Mouse (Mus musculus) embryo, embryonic 11.5 days (tissue): Measurements from ENCODE around the gene Tmem138.
A peak's percentile ranks its signal among the peaks of the same experiment; 100 is the strongest.

Source experiments
- DNase-seq: peaks from one replicate; pipeline ENCODE4 v3.0.0-alpha.2; 2012; ENCODE audit warnings: low read depth, low spot score

Gene Tmem138

DNA sequence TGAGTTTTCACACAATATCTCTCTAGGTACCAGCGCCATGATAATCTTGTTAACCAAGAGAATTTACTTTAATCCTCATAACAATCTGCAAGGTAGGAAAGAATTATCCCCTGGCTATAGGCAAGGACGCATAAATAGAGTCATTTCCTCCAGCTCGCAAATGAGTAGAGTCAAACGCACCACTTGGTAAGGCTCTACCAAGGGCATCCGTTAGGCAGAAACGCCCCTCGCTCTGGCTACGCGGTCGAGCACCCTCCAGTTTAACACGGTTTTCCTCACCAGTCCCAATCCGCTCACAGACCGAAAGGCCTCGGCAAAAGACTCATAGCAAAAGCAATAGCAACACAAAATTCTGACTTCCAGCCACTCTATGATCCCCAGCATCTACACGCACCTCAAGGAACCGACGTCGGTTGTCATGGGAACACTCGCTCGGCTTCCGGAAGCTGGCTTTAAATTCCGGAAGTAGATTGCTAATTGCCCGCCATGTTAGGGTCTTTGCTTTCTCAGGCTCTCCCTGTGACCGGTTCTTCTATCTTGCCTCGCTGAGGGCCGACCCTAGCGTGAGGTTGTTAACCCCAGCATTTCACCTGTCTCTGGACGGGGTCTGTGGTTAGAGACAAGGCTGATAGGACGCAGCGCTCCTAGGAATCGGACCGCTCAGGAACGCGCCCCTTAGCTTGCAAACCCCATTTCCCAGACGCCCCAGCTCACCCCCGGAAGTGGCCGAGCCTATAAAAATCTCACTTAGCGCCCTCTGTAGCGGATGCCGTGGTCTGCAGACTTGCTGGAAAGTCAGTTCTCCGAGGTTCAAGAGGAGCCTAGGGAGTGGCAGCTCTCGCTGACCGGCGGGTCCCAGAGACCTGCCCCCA is at the start of gene Tmem138, which contains the start of gene Cyb561a3:
Gene Tmem138 (minus strand): TSS at position 673 of the 872 bp plus-strand sequence.
Gene Cyb561a3 (plus strand): TSS at position 483 of the 872 bp plus-strand sequence.
- DNase-seq = peak; percentile 87

DNA sequence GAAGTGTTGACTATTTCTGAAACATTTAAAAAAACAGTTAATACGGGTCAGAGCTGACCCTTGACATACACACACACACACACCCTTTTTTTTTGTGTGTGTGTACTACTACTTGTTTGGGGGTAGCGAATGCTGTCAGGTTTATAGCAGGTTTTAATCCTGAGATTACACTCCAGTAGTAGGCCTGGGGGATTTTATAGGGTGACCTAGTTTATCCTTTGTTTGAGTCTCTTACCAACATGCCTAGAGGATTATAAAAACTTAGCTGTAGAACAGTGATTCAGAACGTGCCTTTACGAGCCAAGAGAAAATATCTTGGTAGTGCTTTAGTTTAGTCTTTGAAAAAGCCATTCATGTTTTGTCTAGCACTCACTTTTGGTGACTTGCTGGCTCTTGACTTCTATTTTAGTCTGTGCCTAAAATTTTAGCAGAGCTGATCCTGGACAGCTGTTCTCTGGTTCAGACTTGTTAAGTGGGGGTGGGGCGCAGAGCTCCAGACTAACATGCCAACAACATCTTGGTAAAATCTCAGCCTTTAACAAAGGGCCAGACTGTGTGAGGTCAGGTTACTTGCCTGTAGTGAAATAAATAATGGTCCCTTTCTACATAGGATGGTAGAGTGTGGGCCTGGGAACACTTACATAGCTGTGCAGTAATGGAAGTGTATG is 31.5 kb upstream of the Tmem138 start:
- no peak for DNase-seq

DNA sequence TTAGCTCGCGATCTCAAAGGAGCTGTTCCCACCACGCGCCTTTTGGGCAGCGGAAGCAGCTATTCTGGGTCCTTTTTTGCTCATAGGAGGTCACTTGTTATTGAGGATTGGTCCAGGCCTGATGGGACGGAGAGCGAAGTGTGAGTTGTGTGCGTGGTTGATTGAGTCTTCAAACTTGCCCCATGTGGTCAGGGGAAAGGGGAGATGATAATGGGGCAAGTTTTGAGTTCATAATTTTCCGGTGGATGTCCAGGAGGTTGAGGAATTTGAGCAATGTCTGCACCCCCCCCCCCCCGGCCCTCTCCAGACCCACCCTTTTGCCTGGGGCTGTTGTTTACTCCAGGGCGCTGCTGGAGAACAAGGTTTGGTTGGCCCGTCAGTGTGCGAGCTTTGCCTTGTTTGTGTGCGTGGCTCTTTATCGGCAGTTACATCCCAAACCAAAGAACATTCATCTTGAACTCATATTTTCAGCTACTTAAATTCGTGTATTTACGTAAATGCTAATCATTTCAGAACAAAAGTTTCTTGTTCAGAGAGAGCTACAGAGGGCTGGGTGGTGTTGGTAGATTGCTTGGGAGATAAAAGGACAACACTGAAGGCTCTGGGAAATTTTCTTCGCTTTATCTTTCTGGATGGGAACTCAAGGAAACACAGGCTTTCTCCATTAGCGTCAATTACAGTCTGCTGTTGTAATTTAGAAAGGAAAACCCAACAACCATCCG is 28.9 kb upstream of the Tmem138 start:
- peak; percentile 4 for DNase-seq

DNA sequence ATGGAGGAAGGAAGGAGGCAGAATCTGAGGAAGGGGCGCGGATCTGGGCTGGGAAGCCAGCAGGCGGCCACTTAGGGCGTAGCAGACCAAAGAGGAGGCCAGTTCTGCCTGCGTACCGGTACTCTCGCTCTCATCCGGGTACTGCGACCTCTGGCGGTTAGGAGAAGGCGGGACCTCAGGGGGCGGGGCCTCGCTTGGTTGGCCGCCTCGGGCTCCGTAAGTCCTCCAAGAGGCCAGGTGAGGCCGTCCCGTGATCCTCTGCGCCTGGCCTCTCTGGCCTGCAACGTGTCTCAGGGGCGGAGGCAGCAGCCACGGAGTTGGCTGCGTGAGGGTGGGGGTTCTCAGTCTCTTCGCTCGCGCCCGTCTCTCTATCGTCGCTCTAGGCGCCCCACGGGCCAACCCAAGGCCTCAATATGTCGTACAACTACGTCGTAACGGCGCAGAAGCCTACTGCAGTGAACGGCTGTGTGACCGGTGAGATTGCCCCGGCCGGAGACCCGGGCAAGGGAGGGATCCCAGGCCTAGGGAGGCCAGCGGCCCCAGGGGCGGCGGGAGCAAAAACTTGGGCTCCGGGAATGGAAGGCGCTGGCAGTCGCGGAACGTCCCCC is 28.2 kb upstream of the Tmem138 start, which contains the start of the genes Ddb1 and Tkfc:
Gene Ddb1 (plus strand): TSS at position 35 of the 608 bp plus-strand sequence.
Gene Tkfc (minus strand): TSS at position 362 of the 608 bp plus-strand sequence.
- peak; percentile 97 for DNase-seq

DNA sequence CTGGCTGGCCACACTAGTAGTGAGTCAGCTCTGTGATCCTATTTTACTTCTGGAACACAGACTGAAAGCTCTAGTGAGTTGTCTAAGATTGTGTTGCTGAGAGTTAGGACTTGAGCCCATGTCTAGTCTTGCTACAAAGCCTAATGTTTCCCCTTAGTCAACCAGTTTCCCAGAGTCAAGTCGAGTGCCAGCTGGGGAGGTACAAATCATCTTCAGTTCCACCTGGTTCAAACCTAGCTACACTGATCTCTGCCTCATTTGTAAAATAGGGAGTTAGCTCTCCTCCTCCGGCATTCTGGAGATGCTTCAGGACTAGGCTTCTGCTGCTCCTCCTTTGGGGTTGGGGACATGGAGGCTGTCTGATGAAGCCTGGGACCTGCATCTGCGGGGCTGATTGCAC is 27.4 kb upstream of the Tmem138 start:
- no peak for DNase-seq

DNA sequence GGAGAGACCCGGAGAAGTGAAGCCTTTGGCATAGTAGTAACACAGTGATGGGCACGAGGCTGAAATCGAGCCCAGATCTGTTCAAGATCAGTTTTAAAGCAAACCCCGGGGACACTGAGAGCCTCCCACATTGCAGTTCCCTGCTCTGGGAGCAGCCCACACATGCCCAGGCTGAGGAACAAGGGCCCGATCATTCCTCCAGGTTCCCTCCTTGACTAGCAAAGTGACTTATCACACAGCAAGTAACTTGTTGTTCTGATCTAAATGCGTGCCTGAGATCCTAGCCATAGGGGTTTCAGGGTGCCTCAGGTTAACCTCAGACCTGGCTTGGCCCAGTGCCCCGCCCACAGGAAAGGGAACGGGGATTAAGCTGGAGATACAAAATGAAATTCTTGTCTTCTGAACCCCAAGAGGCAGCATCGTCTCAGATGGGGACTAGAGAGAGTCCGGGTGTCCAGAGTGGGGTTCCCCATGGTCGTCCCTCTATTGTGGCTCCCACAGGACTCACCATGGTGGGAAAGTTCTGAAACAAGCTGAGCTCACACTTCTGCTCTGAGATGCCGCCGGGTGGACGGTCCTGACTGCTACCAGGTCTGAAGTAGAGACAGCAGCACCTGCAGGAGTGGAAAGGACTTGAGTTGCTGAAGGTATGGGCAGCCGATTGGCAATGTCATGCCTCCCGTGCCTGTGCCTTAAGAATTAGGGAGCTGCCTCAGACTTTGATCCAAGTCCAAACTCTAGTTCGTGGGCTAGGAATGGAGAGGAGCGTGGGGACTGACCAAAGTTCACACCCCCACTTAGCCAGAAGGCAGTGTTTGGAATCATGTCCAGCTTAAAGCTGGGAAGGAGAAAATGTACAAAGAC is 26.7 kb upstream of the Tmem138 start:
- no peak for DNase-seq

DNA sequence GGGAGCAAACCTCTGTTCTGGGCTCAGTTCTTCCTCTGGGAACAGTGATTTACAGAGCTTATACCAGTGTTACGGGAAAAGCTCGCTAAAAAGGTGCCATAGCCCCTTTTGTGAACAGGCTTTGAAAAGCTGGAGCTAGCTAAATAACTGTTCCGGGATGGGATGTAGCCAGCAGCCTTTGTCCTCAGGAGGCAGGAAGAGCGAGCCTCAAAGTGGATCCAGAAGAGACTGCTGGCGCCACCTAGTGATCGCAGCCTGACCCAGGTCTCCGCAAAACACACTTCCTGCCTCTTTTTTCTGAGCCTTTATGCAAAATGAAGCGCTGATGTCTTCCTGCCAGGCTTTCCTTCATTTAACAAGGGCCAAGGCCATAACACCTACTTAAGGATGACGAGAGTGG is 25.6 kb upstream of the Tmem138 start:
- DNase-seq = peak; percentile 82

DNA sequence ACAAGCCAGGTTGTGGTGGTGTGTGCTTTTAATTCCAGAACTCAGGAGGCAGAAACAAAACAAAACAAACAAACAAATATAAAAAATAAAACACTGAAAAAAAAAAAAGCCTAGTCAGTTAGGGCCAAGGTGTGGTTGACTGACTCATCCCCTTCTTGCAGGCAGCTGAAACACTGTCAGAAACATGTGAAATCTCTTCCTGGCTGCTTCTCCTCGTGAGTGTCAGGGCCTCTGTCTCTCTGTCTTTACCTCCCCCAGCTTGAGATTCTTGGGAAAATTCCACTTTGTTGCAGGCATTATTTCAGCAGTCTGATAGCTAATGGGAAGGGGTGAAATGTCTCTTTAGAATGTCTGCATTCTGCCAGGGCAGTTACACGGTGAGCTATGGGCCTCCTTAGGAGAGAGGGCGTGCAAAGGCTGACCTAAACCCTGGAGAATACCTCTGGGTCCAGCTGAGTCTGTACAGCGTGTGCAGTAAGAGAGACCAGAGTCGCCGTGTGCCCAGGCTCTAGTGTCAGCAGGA is 25.1 kb upstream of the Tmem138 start:
- no peak for DNase-seq

DNA sequence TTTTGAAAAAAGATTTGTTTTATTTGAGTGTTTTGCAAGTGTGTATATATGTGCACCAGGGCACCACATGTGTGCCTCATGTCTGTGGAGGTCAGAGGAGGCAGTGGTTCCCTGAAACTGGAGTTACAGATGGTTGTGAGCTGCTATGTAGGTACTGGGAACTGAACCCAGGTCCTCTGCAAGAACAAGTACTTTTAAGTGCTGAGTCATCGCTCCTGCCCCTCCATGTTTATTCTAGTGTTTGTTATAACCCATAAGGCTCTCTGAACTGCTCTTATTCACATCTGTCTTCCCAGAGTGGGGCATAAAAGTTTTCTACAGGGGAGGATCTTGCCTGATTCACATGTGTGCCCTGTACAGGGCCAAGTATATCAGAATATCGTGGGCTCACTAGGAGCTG is 22.5 kb upstream of the Tmem138 start:
- DNase-seq = no peak

DNA sequence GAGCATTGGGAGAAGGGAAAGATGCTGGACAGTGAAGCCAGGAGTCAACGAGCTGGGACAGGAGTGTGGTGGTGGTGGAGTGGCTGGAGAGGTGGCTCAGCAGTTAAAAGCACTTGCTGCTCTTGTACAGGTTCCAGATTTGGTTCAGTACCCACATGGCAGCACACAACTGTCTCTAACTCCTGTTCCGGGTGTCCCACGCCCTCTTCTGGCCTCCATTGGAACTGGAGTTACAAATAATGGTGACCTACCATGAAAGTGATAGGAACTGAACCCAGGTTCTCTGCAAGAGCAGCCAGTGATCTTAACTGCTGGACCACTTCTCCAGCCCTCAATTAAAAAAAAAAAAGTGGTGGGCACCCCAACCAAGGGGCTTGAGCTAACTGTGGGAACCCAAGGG is 21.0 kb upstream of the Tmem138 start:
- no peak for DNase-seq

DNA sequence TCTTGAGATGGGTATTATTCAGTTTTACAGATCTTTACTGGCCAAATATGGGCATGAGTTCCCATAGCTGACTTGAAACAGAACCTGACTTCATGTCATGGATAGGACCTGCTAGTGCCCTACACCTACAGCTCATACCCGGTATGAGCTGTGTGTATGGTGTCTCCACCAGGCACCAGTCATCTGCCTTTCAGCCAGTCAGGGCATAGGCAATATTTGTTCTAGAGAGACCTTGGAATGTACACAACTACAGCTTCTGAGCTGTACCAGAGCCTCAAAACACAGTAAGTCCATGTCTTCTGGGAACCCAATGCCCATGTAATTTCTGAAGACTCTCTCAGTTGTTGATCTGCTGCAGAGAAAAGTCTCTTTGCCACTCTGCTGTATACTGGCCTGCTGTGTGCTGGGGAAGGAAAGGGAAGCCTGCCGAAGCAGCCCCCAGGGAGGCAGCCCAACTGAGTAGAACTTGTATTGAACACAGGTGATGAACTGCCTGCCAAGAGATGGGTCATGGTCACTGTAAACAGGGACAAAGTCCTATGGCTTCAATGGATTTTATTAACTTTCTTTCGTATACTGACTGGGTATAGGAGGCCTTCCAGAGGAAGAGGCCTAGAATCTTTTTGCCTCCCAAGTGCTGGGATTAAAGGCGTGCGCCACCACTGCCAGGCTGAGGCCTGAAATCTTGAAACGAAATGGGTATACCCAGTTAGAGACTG is 14.7 kb upstream of the Tmem138 start:
- DNase-seq = no peak

DNA sequence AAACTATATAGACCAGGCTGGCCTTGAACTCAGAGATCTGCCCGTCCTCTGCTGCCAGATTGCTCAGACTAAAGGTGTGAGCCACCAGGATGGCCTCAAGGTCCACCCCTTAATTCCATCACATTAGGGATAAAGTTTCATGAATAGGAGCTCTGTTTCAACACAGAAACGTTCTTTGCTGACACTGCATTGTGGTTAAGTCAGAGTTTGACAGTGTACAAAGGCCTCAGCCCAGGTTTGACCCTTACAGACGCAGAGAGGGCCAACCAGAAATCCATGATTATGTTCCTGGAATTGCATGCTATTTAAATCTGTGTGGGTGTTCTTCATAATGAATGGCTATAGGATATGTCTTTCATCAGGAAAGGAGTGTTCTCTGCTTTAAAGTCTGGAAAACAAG is 13.1 kb upstream of the Tmem138 start:
- DNase-seq = no peak

DNA sequence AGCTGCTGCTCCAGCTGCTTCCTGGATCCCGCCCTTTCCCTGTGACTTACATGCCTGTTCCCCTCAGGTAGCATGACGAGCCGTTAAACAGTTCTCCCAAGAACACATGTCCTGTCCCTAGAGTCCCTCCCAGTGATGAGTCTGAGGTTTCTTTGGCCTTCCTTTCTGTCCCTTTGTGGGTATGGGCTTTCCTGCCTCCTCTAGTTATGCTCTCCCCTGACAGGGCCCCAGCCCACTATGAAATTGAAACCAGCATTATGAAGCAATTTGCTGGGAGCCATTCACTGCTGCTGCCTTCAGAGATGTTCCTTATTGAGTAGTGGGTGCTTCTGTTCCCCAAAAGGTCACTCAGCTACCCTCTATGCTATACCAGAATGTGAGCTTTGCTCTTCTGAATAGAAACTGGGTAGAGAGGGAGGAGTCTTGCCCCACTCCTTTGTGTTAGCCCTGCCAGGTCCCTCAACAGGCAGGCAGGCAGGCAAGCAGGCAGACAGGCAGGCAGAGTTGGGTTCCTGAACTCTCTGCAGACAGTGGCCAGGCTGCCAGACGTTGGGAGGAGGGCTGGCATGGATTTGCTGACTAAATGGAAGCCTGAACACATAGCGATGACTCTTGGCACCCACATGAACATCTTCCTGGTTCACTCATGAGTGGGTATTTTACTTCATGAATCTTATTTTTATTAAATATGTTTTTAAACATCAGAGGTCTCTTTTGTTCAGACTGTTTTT is 12.1 kb upstream of the Tmem138 start:
- DNase-seq = no peak

DNA sequence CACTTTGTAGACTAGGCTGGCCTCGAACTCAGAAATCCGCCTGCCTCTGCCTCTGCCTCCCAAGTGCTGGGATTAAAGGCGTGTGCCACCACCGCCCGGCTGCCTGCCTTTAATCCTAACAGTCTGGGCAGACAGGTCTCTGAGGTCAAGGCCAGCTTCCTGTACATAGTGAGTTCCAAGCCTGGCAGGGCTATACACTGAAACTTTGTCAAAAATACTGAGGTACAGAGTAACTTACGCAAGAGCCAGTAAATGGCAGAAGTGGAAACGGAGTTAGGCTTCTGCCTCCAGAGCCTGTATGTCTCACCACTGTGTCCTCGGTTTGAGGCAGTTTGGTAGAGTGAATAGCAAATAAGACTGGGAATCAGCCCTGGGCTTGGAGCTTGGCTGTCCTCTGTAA is 10.1 kb upstream of the Tmem138 start:
- no peak for DNase-seq

DNA sequence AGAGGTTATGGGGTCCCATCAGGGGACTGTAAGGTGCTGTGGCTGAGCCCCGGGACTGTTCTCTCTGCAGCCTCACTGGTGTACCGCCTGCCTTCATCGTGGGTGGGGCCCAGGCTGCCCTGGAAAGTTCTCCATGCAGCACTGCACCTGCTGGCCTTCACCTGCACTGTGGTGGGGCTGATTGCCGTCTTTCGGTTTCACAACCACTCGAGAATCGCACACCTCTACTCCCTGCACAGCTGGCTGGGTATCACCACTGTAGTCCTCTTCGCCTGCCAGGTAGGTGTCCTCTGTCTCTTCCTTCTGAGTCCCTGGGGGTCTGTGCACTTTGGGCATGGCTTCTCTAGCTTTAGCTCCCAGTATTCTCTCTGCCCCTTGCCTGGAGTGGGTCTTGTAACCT is 8.0 kb upstream of the Tmem138 start:
- DNase-seq = no peak

DNA sequence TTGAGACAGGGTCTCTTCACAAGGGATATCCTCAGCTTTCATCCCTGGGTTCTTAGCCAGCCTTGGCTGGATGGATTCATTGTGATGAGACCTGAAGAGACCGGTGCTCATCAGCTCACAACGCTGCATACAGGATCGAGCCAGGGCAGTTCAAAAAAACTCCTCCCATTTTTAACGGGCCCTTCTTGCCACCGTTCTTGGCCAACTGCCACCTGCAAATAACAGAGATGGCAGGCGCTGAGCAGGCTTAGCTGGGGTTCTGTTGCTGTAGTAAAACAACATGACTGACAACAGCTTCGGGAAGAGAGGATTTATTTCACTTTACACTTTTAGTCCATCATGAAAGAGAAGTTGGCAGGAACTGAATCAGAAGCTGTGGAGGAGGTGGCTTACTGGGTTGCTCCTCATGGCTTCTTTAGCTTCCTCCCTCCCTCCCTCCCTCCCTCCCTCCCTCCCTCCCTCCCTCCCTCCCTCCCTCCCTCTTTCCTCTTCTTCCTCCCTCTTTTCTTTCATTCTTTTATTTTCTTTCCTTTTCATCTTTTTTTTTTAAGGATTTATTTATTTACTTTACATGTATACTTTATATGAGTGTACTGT is 6.5 kb upstream of the Tmem138 start:
- no peak for DNase-seq

DNA sequence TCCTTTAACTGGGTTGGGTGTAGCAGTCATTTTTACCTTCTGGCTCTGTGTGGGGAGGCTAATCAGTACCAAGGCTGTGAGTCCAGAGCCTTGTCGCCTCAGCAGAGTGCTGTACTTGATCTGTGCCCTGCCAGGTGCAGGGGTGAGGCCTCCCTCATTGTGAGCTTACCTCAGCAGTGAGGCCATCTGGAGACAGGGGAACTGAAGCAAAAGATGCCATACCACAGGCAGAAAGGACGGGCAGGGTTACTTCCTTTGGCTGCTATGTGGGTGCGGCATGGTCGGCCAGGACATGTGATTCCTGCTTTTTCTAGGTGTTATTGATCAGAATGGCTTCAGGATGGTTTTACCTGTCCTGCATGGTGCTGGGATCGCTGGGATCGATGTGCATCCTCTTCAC is 4.8 kb upstream of the Tmem138 start:
- no peak for DNase-seq

DNA sequence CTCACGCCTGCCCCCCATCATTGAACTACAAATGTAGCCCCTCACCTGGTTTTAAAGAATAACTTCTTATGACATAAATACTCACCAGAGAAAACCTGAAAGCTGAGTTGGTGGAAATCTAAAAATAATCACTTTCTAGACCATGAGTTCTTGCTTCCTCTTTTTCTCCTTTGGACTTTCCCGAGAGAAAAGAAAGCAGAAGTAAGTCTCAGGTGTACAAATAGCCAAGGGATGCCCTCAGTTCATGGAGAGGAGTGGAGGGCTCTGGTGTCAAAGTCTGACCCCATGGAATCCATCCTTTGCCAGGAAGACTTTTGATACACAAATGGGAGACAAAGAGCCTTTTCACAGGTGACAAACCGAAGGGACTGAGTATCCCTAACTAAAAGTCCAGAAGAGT is 3.6 kb upstream of the Tmem138 start:
- DNase-seq = no peak

DNA sequence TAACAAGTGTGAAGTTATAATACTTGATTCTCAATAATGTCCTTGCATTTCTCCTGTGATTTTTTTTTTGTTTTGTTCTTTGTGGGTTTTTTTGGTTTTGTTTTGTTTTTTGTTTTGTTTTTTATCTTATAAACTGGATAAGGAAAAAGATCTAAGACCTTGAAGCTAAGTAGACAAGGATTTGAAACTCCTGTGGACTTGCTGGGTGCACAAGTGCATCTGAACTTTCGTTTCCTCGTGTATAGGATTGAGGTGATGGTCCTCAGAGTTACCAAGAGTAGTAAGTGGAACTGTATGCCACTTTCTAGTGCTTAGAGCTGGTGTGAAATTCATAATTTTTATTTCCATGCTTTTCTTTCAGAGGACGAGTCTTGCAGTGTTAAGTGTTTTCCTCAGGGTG is 2.9 kb upstream of the Tmem138 start:
- DNase-seq = no peak
